Mouse (Mus musculus) CD4-positive, CD25-positive, alpha-beta regulatory T cell, adult 2 months (primary cell): ENCODE results near the gene Ccdc86.
A peak's percentile ranks its signal among the peaks of the same experiment; 100 is the strongest.

Source experiments
- DNase-seq: peaks from one replicate; pipeline ENCODE4 v3.0.0-alpha.2; 2012; ENCODE audit warnings: low read depth, low spot score

Gene Ccdc86

GRCm38 (mm10) chr19:10952021-10952939, 3.2 kb upstream of the Ccdc86 start:
- DNase-seq: no peak

DNA sequence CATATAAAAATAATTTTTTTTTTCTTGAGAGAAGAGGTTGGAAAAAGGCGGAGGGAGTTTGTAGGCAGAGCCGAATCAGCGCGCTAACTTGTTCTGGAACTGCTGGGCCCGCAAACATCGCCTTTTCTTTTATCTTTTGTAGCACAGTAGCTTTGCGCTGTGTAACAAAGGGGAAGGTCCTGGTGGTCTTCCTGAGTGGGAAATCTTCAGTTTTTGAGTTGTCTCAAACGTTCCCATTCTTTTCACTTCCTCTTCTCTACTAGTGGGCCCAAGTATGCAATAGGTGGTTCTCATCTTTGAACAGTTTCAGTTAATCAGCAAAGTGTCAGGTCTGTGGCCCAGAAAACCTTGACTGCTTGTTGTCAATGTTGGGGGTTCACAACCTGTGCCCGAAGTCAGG, 492 bp upstream of the Ccdc86 start:
- DNase-seq: no peak

DNA sequence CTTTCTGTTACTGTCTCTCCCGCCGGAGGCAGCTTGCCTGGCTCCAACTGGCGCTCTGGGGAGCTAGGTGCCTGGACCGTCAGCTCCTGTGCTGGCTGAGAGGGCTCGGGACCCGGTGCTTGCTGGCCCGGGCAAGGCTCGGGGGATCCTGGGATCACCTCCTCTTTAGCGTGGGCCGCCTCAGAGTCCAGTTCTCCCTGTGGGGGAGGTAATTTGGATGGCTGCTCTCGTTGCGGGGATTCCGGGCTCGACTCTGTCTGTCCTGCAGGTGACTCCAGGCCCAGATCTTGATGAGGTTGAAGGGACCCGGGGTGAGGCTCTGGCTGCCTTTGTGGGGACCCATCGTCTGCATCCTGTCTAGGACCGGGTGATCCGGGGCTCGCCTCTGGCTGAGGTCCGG, 650 bp downstream of the Ccdc86 start:
- DNase-seq: peak; percentile 39

DNA sequence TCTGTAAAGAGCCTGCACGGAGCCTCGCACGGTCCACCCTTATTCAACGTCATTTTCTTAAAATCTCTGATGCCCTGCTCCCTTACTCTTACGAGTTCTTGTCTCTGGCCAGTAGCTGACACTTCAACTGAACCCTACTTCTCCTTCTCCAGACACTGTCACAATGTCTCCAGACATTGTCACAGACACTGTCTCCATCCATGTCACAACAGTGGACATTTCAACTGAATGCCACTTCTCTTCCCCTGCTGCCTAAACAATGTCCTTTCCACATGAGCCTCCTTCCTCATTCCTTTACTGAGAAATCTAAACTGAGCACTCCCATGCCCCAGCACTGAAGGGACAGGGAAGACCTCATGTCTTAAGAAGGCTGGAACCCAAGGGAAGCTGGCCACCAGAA, 1.8 kb downstream of the Ccdc86 start:
- DNase-seq: no peak

DNA sequence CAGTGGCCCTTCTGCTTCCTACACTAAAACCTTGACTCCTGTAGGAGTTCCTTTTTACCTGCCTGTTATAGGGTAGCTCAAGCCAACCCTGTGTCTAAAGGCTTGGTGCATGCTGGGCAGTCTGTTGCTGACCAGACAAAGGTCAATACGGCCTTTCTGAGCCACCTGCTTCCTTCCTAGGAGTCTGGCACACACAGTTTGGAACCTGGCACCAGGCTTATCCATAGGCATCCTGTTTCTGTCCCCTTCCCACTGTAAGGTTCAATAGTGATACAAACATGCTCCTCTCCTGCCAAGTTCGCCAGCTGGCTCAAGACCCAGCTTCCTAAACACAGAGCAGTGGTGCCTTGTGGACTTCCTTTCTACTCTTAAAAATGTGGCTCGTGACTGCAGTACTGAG, 2.6 kb downstream of the Ccdc86 start:
- DNase-seq: no peak

GRCm38 (mm10) chr19:10943955-10944354, 5.1 kb downstream of the Ccdc86 start:
- DNase-seq: no peak

- DNase-seq: no peak
Observed at GRCm38 (mm10) chr19:10940801-10941457, 8.1 kb downstream of the Ccdc86 start.

GRCm38 (mm10) chr19:10940097-10940800, 8.8 kb downstream of the Ccdc86 start:
- peak; percentile 82 for DNase-seq

- DNase-seq: no peak
Observed at GRCm38 (mm10) chr19:10938771-10939170, 10.3 kb downstream of the Ccdc86 start.

DNA sequence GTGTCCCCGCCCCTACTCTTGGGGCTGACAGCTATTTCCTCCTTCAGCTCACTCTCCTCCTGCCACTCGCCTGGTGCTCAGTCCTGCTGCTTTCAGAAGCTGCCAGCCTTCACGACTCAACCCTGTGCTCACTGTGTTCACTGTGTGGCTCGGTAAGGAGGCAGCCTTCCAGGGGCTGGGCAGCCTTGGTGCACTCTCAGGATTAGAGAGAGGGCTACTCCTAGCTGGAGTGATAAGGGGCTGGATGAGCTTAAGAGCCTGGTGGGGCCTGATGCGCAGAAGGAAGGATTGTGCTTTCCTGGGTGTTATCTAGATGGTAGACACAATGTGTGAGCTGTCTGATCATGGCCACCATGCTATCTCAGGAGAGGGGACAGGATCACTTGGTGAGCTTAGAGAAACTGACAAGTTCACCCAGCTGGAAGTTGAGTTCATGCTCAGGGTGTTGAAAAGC, 11.9 kb downstream of the Ccdc86 start, which contains the start of gene Ptgdr2:
TSS of gene Ptgdr2 (plus strand) at position 51 of the 454 bp plus-strand sequence.
- DNase-seq: no peak

DNA sequence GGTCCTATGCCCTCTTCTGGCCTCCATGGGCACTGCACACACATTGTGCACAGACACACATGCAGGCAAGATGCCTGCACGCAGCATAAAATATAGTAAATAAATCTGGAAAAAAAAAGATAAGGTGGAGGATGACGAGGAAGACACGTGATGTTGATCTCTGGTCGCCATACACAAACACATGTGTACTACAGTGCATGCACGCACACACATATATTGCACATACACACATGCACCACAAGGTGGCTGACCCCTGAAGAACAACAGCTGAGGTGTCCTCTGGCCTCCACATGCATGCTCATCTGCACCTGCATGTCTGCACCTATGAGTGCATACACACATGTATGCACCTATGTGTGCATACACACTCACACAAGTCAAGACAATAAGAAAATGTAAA, 13.0 kb downstream of the Ccdc86 start:
- DNase-seq: no peak

- no peak for DNase-seq
Observed at GRCm38 (mm10) chr19:10935029-10935428, 14.0 kb downstream of the Ccdc86 start.

DNA sequence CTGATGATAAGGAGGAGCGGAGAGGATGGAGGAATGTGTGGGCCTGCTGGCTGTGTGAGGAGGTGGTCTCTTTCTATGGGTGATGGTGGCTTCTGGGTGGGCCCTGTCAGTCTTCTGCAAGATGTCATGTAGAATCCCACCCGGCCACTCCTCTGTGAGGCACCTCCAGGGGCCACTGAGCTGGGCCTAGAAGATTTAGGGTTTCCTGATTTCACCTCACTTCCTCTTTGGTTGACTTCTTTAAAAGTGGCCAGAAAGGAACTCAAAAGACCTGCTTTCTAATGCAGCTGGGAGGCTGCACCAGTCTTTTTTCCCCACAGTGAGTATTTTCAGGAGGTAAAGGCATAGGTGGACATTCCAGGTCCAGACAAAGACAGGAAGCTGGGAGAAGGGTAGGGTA, 18.4 kb downstream of the Ccdc86 start:
- no peak for DNase-seq

DNA sequence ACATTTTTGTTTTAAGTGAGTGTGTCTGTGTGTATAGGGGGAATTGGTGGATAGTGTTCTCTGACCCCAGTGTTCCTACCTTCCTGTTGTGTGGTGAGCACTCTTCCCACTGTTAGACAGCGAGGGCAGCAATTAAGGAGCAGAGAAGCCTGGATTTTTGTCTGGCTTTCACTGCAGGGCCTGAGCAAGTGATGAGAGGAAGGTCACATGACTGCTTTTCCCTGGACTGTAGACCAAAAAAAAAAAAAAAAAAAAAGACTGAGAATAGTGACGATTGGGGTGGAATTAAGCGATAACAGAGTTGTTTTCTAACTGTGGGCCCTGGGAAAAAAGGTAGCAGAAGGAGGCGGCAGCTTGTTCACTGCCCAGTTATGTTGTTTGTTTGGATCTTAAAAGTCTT, 22.4 kb downstream of the Ccdc86 start:
- no peak for DNase-seq

- no peak for DNase-seq
Observed at GRCm38 (mm10) chr19:10926123-10926621, 22.9 kb downstream of the Ccdc86 start.

- no peak for DNase-seq
Observed at GRCm38 (mm10) chr19:10924220-10924619, 24.8 kb downstream of the Ccdc86 start.

DNA sequence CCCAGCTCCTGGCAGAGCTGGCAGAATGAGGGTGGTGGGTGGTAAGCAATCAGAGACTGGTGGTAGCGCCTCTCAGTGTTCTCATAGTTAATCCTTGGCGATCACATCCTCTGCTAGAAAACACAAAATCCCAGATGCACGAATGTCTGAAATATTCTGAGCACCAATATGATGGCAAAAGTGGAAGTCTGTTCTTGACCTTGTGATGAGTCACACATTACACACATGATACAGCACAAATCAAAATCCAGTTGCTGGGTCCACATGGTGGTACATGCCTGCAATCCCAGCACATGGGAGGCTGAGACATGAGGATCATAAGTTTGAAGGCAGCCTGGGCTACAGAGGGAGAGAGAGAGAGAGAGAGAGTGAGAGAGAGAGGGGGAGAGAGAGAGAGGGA, 28.0 kb downstream of the Ccdc86 start:
- no peak for DNase-seq

GRCm38 (mm10) chr19:10920532-10920931, 28.5 kb downstream of the Ccdc86 start, which contains the start of gene Zp1:
Gene Zp1 (minus strand): TSS chr19:10920632.
- DNase-seq: no peak

DNA sequence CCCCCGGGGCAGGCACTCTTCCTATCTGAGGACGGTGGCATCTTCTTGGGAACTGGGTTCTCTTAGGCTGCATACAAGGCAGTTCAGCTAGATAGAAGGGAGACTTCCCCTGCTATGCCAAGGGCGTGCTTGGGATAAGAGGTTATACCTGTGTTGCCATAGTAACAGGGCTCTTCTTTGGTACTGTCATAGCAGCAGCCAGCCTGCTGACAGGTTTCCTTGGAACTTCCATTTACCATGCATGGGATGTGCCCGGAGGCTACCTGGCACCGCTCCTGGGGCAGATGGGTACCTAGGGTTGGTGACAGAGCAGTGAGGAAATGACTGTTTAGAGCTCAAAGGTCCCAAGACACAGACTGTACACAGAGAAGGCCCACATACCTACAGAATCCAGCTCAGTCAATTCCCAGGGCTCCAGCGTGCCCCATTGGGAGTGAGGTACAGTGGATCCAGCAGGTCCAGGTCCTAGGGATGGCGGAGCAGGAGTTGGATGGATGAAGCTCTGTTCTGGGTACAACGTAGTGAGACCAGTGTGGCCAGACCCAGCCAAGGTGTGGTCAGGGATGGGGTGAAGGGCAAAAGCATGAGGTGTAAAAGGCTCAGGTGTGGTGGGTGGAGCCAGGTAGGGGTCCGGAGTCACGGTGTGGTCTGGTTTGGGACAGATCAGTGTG, 30.6 kb downstream of the Ccdc86 start:
- no peak for DNase-seq

DNA sequence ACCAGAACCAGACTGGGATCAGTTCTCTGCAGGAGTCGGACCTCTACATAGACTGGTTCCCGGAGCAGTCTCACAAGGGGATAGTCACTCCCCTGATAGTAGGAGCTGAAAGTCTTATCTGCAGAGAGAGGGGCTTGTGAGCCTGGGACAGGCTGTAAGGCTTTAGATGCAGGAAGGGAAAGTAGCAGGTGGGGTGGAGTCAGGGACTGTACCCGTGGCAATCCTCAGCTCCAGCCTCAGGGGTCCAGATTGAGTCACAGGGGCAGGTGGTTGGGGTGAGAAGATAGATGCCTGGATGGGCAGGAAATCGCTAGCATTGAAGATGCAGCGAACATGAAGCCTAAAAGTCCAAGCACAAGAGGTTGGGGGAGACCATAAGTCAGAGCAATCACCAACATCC, 32.6 kb downstream of the Ccdc86 start:
- no peak for DNase-seq

GRCm38 (mm10) chr19:10914870-10915269, 34.2 kb downstream of the Ccdc86 start:
- no peak for DNase-seq
